Comparison of ENCODE assay signal across 7 mouse cellular contexts in genomic region chr2:177537141-177537540, GRCm38 (mm10). TPM values are rescaled to one million over a fixed set of nuclear protein-coding genes. Genes with fewer than 3 reads are reported as not detected.
"Had no signal": no experiment of that assay in that cellular context is flagged by ENCODE, and none has a peak within 500 bp of the region (broad histone marks: within the 10 kb centered on the region; RNA-seq: fewer than 3 reads in every experiment).

No protein-coding gene starts in this region.

RNA-seq across cellular contexts. Expression of gene Gm14403, which starts 39.1 kb away (rescaled TPM):
- total RNA-seq: monocyte, adult 5-6 weeks had no signal

RNA-seq across cellular contexts. Expression of gene Gm14406, which starts 40.9 kb away (rescaled TPM):
- total RNA-seq: left cerebral cortex, postnatal 14 days; left cerebral cortex, postnatal 4 days; liver, adult 2 months; megakaryocyte, adult 5-6 weeks; megakaryocyte-erythroid progenitor cell, adult 5-6 weeks; midbrain, postnatal 0 days had no signal
